Mouse (Mus musculus) liver, embryonic 14.5 days (tissue): ENCODE results near the gene Dppa1.

Experiments used
- CTCF ChIP-seq: IDR thresholded peaks from 2 replicates; pipeline ENCODE4 v1.5.1; 2016; ENCODE audit warnings: antibody characterized with exemption, low read depth, control low read depth
- EP300 ChIP-seq: IDR thresholded peaks from 2 replicates; pipeline ENCODE4 v1.6.1; 2016; ENCODE audit warnings: antibody characterized with exemption, low read depth

DNA sequence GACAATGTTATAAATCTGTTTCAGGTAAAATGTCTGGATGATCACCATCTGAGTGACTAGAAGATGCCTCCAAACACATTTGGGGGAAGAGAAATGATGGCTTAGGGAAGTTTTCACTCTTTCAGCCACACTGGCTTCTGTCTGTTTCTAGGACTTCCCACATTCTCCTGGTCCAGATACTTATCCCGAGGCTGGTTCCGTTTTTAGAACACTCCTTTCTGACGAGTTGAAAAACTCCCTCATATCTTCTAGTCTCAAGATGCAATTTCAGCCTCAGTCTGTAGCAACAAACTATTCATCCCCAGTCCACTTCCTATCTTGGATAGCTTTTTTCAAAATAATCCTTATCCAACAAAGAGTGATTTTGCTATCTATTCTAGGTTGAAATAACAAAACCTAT, 23.4 kb upstream of the Dppa1 start:
- TF ChIP-seq CTCF = no peak
- TF ChIP-seq EP300 = no peak
